Mouse (Mus musculus) bone marrow, adult 2 months (tissue): ENCODE results near the gene Slc26a11. TPM values are rescaled to one million over a fixed set of nuclear protein-coding genes. Genes with fewer than 3 reads are reported as not detected.
A peak's percentile ranks its signal among the peaks of the same experiment; 100 is the strongest.
"Not testable (repeated sequence)": the region's sequence is repeated elsewhere in the genome, so short reads cannot be mapped to it uniquely, and the experiment has no call there.

Source experiments
- H3K27ac ChIP-seq: fragments of 200-500 bp; 2 replicates; pipeline ENCODE4 v1.5.1; 2012; ENCODE audit warnings: low read depth, mild to moderate bottlenecking, control low read depth, inconsistent platforms, low read length; ENCODE audit not compliant: control insufficient read depth, poor library complexity, insufficient read depth
- H3K4me1 ChIP-seq: fragments of 200-500 bp; 2 replicates; pipeline ENCODE4 v1.6.1; 2011; ENCODE audit warnings: low read length; ENCODE audit not compliant: control insufficient read depth, insufficient read depth
- H3K4me3 ChIP-seq: fragments of 200-500 bp; replicated peaks from 2 replicates; pipeline ENCODE3; 2011; ENCODE audit warnings: mild to moderate bottlenecking, low read depth, low read length, control low read depth; ENCODE audit not compliant: control insufficient read depth
- CTCF ChIP-seq: fragments of 200-500 bp; IDR thresholded peaks from 2 replicates; pipeline ENCODE4 v1.5.1; 2011; ENCODE audit warnings: low read length, control low read depth; ENCODE audit not compliant: control insufficient read depth, insufficient read depth
- POLR2A ChIP-seq: fragments of 200-500 bp; IDR thresholded peaks from 2 replicates; pipeline ENCODE4 v1.6.1; 2011; ENCODE audit warnings: low read depth, mild to moderate bottlenecking, control low read depth, low read length, borderline replicate concordance; ENCODE audit not compliant: control insufficient read depth
- WGBS: fragments of 180-500 bp; shearing (Covaris S2); methylation state at CpG from one replicate; pipeline ENCODE4 v1.1.7; 2018; 5-methylcytosine and 5-hydroxymethylcytosine counted together
- polyA plus RNA-seq: library from polyadenylated mRNA; stranded (reverse); fragments of >200 nt; gene quantifications from 2 replicates; pipeline ENCODE4 v1.2.4, GENCODE M21; 2011; ENCODE audit warnings: low replicate concordance; ENCODE audit not compliant: missing spikeins, insufficient read depth, insufficient read length

Slc26a11 gene
- polyA plus RNA-seq, 1 experiment: 6.2 TPM

- Histone ChIP-seq H3K27ac (peak overlapping the region; percentile 22), H3K4me1 (peaks cover 10% of the 10 kb centered on the region; the same call in 1 of the 2 replicates), H3K4me3 (no peak overlapping the region)
- TF ChIP-seq CTCF (no peak), POLR2A (no peak)
- 34% methylated on average over 6 of the region's 6 CpGs for WGBS
Observed at GRCm38 (mm10) chr11:119375425-119375824, 20.1 kb downstream of the Slc26a11 start.

- peaks cover 10% of the 10 kb centered on the region; the same call in 1 of the 2 replicates for H3K4me1 ChIP-seq
- TF ChIP-seq POLR2A: no peak
- TF ChIP-seq CTCF: no peak
- WGBS: 56% methylated on average over 11 of the region's 11 CpGs
- no peak overlapping the region for H3K4me3 ChIP-seq
- H3K27ac ChIP-seq: peak overlapping the region; percentile 83
Observed at GRCm38 (mm10) chr11:119377326-119377725, 22.0 kb downstream of the Slc26a11 start.

GRCm38 (mm10) chr11:119378551-119378950 lies 23.2 kb downstream of the Slc26a11 start:
- 91% methylated on average over 1 of the region's 1 CpGs for WGBS
- H3K27ac ChIP-seq: no peak overlapping the region
- TF ChIP-seq CTCF: no peak
- no peak for TF ChIP-seq POLR2A
- no peak overlapping the region for H3K4me3 ChIP-seq
- peaks cover 10% of the 10 kb centered on the region for H3K4me1 ChIP-seq

- WGBS: 76% methylated on average over 9 of the region's 9 CpGs
- TF ChIP-seq POLR2A (no peak), CTCF (no peak)
- Histone ChIP-seq H3K4me3 (no peak overlapping the region), H3K4me1 (peaks cover 3% of the 10 kb centered on the region), H3K27ac (no peak overlapping the region)
Observed at GRCm38 (mm10) chr11:119381631-119382337, 26.4 kb downstream of the Slc26a11 start.

- WGBS: 21% methylated on average over 6 of the region's 6 CpGs
Observed at GRCm38 (mm10) chr11:119382338-119382850, 27.0 kb downstream of the Slc26a11 start.

GRCm38 (mm10) chr11:119384904-119385303 lies 29.5 kb downstream of the Slc26a11 start:
- Histone ChIP-seq H3K4me1 (peaks cover 2% of the 10 kb centered on the region), H3K4me3 (no peak overlapping the region), H3K27ac (no peak overlapping the region)
- TF ChIP-seq CTCF (no peak), POLR2A (no peak)
- WGBS: 2% methylated on average over 4 of the region's 4 CpGs

More at GRCm38 (mm10) chr11:119382338-119382850, 27.0 kb downstream of the Slc26a11 start:
- no peak for TF ChIP-seq CTCF
- no peak for TF ChIP-seq POLR2A
- no peaks in the 10 kb centered on the region; the same call in none of the 2 replicates for H3K4me1 ChIP-seq
- no peak overlapping the region for H3K4me3 ChIP-seq
- H3K27ac ChIP-seq: no peak overlapping the region

GRCm38 (mm10) chr11:119386306-119386705 lies 30.9 kb downstream of the Slc26a11 start:
- TF ChIP-seq POLR2A (no peak), CTCF (no peak)
- Histone ChIP-seq H3K4me1 (peaks cover 2% of the 10 kb centered on the region), H3K4me3 (no peak overlapping the region), H3K27ac (no peak overlapping the region)
- WGBS: 85% methylated on average over 5 of the region's 5 CpGs

GRCm38 (mm10) chr11:119387273-119387672 lies 31.9 kb downstream of the Slc26a11 start:
- not testable (repeated sequence) for H3K4me3 ChIP-seq

More at GRCm38 (mm10) chr11:119387273-119387672, 31.9 kb downstream of the Slc26a11 start:
- not testable (repeated sequence) for H3K27ac ChIP-seq, H3K4me1 ChIP-seq
- WGBS: 57% methylated on average over 3 of the region's 3 CpGs
